Mouse (Mus musculus) thymus, adult 18-20 months (tissue): Measurements from ENCODE around the gene E030018B13Rik.

Experiments
- DNase-seq, 2 experiments: peaks; one replicate each; pipeline ENCODE4 v3.0.0; 2022; ENCODE audit warnings: mixed read lengths in 2 of 2

Gene E030018B13Rik

DNA sequence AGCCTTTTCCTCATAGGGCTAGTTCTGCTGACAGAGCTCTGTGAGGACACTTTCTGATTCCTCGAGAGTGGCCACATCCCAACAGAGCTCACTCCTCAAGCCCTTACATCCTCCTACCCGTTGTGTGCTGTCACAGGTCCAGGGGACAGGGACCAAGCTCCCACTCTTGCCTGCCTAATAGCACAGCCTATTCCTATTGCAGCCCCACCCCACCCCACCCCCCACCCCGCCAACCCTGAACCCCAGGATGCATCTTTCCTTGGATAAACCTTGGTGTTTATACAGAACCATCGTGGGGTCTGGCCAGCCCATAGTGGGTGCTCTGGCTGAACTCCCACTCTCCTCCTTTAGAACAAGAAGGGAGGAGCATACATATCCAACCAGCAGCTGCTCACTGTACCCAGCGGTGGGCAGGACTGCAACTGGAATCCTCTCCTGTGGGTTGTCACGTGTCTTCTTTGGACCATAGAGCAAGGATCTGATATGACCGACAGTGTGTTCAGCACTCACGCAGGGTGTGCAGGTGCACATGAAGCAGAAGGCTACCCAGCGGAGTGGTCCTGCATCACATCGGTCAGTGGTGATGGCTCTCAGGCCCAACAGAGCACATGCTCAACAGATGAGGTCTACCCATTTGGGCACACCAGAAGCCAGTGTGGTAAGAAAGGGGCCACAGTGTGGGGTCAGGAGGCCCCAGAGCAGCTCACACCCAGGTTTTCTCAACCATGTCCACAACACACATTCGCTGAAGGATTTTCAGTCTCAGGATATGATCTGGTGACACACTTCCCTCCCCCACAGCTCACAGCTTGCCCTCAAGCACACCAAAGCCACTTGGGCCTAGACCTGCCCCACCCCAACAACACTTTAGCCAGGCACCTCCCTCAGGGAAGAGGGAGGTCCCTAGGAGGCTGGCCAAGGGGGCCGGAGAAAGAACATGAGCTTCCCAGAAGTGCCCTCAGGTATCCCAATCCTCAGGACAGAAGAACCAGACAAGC lies 2.4 kb downstream of the E030018B13Rik start:
- no peak for DNase-seq

DNA sequence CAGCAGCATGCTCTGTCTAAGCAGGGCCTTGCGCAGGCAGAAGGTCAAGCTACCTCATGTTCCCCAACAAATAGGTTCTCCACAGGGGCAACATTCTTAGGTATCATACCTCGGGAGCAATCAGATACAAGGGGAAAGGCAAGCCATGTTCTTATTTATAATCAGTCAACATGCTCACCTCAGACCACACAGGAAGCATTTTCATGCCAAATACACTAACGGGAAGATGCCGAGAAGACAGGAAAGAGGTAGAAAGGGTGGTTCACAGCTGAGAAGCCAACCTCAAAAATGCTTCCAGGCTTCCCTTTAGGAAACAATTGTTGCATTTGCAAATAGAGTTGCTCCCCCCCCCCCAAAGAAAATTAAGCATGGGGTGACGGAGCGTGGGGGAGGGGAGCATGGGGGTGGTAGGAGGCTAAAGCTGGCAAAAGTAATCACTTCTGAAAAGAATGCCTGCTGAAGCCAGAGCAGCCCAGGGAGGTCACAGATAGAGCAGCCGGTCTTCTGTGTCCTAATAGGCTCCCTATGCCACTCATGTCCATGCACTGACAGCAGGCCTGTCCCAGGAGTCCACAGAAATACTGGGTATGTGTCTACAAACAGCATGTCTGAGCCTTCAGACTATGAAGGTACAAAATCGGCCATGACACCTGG lies 5.4 kb downstream of the E030018B13Rik start:
- no peak for DNase-seq

DNA sequence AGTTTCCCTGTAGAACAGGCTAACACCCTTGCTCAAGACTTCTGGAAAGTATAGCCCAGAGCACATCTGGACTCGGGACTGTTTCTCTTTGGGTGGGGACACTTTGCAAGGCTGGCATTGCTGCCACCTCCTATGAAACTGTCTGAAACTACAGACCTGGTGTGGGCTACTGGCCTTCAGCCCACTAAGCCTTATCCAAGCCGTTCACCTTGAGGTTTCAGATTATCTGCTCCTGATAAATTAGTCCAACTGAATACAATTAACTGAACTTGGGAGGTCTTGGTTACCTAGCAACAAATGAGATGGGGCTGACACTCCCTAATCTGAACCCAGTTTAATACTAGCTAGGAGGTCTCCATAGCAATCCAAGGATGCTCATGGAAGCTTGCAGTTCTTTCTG lies 5.9 kb downstream of the E030018B13Rik start:
- DNase-seq: no peak

DNA sequence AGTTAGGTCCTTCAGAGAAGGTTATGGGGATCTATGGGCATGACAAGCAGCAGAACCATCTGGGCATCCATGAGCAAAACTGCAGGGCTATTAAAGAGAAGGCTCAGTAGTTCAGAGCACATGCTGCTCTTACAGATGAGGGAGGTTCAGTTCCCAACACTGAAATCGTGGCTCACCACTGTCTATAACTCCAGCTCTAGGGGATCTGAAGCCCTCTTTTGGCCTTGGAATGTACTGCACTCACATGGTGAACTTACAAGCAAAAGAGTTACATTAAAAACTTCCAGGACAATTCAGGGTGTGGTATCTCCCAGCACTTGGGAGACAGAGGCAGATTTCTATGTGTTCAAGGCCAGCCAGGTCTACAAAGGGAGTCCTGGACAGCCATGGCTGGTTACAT lies 6.3 kb downstream of the E030018B13Rik start:
- DNase-seq: no peak

DNA sequence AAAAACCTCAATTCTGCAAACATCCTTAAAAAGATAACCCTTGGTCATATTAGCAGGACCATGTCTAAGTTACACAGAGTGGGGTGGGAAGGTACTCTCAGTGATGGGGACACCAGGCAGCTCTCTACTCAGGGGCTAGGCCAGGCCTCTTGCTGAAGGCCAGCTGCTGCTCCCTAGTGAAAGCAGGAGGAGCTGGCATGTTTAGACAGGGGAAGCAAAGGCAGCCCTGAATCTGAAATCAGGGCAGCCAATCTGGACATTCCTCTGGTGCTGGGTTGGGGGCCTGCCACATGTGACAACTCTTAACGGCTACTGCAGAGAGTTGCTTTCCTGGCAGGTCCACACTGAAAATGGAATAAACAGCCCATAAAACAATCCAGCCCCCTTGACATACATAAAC lies 7.5 kb downstream of the E030018B13Rik start:
- no peak for DNase-seq

DNA sequence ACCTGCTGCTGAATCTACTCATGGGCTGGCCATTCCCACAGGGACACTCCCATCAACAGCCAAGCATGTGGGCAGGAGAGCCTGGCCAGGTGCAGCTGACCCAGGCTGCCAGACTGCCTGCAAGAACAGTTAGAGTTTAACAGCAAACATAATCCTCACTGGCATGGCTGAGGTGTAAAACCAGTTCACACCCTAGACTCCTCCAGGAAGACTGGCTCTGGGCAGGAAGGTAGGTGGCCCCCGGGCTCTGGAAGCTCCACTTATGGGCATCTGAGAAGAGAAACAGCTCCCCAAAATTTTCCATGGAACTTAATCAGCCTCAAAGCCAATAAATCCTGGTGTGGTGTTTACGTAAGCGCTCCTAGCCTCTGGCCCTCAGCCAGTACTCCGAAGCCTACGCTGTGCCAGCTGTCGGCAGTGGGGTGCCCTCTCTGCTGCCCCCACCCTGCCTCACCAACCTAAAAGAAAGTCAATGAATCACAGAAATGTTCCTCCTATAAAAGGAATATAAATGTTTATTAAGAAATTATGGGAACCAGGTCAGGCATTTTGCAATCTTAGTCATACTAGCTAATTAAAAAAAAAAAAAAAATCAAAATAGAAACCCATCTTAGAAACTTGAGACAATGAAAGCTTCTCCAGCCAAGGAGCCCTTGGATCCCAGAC lies 8.2 kb downstream of the E030018B13Rik start:
- no peak for DNase-seq

DNA sequence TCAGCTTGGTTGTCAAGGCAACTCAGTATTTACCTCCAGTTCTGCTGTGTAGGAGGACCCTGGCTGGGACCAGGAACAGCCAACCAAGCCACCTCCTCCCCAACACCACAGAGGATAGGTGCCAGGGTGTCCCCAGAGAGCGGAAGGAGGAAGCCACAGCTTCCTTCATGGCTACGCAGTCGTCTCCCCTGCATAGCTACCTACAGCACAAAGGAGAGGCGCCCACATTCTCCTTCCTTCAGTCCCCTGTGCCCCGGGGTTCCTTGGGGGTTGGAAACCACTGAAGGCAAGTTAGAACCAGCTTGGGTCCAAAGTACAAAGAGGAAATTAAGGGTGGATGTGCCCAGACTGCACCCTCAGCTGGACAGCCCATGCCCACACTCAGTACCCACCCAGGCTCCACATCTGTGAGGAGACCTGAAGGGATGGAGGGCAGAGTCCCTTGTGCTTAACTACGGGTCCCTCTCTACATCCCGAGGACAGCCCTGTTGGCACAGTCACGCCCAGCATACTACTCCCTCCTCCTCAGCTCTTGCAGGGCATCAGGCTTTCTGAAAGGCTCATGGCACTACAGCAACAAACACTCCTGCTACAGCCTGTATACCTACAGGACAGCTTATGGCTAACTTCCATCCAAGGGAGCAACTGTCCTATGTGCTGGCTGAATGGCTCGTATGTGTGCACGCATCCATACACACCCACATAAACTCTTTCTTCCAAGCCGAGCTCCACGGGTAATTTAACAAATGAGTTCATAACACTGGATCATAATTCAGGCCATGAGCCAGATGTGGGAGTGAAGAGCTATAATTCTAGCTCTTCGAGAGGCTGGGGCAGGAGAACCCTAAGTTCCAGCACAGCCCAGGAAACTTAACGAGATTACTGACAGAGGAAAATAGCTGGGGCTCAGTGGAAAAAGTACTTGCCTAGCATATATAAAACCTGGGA lies 9.0 kb downstream of the E030018B13Rik start:
- DNase-seq: peak; percentile 66 to 78

DNA sequence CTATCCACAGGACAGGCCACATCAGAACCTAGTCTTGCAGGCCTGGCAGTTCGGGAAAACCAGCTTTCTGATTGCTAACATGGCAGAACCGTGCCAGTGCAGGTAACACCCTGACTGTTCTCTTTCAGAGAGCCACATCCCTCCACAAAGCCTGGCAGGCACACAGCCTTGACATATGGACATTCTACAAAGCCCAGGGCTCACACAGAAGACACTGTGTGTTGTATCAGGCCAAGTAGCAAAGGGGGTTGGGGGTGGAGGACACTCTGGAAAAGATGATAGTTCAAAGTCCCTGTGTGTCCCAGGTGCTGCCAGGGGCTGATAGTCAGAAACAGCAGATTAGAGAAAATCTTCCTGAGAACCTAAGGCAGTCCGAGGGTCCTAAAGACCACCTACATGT lies 9.8 kb downstream of the E030018B13Rik start:
- DNase-seq: no peak

DNA sequence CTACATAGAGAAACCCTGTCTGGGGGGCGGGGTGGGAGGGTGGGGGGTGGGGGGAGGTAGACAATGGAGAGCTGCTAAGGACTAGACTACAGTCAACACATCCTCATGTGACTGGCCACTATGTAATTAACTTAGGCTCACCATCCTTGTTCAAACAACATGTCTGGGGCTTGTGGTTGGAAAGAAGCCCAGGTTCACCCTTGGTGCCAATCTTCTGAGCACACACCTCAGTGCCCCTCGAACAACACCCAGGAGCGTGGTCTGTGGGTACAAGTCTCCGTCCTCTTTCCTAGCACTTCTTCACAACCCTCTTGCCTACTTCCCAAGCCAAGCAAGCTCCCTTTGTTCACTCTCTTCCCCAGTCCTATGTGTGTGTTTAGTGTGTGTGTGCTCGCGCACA lies 10.5 kb downstream of the E030018B13Rik start:
- DNase-seq: no peak

DNA sequence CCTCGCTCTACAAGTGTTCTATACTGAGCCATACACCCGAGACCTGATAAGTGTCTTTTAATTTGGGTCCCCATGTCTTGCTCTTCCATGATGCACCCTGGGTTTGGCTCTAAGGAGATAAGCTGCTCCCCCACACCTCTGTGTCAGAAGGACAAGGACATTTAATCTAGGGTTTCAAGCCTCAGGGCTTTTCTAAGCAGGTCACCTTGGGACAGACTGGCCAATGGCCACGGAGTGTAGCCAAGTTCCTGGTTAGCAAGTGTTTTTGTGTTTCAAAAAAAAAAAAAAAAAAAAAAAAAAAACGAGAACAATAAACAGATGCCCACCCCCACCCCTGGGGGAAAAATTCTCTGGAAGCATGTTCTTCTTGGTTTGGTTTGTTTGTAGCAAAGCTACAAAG lies 12.4 kb downstream of the E030018B13Rik start:
- no peak for DNase-seq

DNA sequence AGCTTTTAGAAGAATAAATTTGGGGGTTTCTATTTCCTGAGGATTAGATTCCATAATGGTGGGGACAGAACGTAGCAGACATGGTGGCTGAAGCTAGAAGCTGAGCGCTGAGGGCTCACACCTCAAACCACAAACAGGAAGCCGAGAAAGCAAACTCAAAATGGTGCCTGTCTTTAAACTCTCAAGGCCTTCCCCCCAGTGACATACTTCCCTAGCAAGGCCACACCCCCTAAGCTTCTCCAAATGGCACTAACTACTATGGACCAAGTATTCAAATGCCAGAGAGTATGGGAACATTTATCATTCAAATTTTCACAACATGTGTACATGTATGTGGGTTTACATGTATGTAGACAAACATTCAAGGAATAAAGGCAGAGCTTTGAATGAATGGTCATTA lies 13.5 kb downstream of the E030018B13Rik start:
- peak in 1 of 2 experiments; percentile 57 for DNase-seq

DNA sequence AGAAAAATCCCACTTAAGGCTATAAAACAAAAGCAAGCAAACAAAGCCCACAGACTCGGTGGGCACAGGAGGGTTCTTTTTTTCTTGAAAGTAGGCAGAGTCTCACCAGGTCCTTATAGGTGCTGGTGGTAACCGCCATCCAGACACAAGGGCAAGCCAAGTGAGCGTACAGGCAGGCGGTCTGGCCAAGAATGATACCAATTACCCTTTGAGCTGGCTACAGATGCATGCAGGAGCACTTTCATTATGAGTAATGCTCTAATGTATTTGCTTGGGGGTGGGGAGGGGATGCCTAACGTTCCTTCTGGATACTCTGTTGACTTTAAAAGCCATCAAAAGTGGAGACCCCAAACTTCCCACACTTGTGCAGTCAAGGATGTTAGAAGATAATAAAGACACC lies 14.1 kb downstream of the E030018B13Rik start:
- no peak for DNase-seq

DNA sequence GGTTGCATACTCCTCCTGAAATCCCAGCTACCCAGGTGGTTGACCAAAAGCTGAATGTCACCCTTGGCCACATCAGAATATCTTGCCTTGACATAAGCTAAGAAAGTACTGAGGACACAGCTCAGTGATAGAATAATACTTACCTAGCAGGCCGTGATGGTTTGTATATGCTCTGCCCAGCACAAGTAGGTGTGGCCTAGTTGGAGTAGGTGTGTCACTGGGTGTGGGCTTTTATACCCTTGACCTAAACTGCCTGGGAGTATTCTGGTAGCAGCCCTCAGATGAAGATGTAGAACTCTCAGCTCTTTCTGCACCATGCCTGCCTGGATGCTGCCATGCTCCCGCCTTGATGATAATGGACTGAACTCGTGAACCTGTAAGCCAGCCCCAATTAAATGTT lies 15.8 kb downstream of the E030018B13Rik start:
- DNase-seq: no peak

DNA sequence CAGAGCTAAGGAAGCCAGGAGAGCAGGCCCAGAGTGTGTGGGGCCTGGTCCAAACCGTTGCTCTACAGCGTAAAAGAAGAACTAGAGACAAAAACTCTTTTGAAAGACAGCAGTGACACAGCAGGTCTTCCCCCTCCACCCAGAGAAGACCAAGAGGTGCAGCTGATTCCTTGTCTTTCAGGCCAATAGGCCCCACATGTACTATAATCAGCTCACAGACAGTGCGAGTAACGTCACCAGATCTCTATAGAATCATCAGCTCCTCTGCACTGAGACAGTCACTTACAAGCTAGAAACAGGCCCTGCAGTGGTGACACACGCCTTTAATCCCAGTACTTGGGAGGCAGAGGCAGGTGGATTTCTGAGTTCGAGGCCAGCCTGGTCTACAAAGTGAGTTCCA lies 17.2 kb downstream of the E030018B13Rik start:
- DNase-seq: no peak

DNA sequence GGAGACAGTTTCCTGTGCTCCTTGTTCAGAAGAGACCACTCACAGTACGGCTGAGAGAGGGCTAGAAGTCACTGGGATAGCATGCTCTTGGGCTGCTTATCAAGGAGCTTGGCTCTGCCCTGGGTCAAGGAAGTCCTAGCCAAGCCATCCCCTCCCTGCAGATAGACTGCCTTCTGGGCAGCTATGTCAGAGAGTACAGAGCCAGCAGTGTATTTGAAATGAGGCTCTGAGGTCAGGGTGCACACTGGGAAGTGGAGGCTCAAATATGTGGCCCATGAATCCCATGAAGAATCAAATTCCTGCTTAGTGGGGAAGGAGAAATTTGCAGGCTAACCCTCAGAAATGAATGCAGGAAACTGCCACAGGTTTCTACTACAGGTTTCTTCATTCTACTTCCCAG lies 17.9 kb downstream of the E030018B13Rik start:
- DNase-seq: no peak

DNA sequence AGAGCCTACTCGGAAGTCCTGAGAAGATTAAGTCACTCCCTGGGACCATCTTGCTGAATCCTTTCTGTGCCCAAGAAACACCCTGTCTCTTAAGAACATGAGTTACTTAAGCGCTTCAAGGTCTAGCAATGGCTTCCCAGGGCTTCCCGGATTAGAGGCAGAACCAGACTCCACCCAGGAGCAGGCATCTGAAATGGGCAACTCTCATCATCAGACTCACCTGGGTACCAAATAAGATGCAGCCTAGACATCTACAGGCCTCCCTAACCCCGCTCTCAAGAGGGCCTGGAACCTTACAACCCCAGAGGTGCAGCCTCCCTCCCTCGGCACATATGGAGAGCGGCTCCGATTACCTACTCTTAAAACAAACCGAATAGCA lies 19.1 kb downstream of the E030018B13Rik start:
- DNase-seq: no peak

DNA sequence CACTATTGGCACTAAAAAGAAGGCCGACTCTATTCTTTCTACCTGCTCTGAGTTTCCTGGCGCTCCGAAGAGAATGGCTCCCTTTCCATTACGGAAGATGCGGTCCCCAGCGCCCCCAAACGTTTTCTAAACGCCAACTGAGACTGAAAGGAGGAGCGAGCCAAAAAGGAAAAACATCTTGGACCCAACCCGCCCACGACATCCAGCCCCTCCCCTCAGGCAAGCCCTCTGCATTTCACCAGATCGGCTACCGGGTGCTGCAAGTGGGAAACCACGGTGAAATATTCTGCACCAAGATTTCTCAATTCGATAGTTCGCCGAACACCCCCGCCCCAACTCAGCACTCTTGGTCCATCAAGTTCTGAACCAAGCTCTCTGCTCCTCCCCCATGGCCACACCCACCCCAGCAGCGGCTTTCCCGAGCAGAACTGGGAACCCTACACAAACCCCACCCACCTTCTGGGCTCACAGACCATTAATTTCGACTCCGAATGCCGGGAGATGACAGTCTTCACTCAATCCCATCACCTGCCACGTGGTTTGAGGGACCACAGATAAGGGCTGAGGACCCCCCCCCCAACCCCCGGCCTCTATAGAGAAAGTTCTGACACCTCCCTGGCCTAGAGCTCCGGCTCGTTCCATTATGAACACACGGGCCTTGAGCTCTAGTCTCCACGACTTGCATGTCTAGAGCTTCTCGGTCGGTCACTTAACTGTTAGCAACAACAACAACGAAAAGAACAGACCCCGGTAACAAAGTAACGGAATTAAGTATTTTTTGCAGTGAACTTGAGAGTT lies 19.7 kb downstream of the E030018B13Rik start:
- peak; percentile 73 to 82 for DNase-seq

DNA sequence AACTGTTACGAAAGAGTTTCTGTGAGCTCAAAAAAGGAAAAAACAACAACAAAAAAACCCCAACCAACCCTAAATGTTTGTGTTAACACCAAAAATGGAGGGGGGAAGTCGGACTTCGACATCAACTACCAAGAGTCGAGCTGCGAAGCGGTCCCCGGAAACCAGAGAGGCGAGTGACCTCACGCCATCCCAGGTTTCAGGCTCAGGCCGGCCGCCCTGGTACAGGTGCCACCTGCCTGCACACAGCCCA lies 20.3 kb downstream of the E030018B13Rik start:
- DNase-seq: no peak

DNA sequence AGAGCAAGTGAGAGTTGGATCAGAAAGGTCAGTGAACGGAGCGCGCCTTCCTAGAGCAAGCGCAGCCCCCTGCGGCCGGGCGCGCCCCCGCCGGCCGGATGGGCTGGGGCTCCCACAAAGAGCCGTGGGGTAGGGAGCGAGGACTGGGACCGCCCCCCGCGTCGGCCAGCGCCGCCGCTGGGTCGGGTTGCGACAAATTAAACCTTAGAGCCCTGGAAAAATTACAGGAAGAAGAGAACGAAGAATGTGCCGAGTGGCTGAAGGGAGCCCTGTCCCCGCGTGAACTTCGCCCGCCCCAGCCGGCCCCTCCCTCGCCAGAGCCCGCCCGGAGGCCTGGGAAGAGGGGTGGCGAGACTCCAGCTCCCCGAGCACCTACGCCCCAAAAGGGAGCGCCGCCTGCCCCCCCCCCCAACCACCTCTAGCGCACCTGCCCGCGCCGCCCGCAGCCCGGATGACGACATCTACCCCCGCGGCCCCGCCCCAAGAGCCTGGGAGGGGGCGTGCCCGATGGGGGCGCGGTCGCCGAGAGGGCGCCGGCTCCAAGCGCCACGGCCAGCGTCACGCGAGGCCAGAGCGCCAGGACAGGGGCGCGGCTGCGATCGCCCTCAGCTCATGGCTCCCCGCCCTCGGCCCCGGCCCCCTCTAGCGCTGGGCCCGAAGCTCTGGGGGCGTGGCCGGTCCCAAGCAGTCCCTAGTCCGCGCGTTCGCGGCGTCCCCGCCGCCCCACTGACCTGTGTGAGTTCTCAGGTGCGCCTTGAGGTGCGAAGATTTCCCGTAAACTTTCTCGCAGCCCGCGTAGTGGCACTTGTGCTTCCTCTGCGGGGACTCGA lies 20.8 kb downstream of the E030018B13Rik start:
- peak; percentile 79 to 83 for DNase-seq

DNA sequence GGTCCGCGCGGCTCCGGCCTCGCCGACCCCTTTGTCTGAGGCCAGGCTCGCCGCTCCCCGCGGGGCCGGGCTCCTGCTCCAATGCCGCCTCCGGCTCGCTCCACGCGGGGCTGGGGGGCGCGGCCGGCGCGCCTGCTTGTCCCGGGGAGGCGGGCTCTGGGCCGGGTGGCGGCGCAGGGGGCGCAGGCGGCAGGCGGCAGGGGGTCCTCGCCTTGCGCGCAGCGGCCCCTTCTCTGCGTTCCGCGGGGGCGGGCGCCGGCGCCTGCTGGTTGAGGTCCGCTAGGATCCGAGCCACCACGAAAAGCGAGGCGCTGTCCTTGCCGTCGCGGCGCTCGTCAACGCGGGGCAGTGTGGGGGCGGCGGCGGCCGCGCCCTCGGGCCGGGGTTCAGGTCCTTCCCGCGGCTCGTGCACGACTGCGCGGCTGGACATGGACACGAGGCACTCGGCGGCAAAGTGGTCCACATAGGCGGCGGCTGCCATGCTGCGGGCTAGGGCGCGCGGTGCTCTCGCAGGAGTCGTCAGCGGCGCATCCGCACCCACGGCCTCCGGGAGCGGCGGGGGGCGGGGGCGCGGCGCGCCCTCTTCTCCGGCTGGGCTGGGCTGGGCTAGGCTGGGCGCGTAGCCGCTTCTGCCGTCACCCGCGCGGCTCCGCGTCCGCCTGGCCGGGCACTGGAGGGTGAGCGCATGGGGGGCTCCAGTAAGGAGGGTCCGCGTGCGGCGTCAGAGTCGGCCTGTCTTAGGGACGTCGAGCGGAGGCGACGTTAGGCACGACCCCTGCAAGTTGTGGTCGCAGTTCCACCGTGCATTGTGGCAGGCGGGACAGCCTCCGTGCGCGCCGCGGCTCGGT lies 21.6 kb downstream of the E030018B13Rik start:
- peak in 1 of 2 experiments; percentile 61 for DNase-seq
